Comparison of ENCODE assay signal across 8 mouse cellular contexts in the genomic region with DNA sequence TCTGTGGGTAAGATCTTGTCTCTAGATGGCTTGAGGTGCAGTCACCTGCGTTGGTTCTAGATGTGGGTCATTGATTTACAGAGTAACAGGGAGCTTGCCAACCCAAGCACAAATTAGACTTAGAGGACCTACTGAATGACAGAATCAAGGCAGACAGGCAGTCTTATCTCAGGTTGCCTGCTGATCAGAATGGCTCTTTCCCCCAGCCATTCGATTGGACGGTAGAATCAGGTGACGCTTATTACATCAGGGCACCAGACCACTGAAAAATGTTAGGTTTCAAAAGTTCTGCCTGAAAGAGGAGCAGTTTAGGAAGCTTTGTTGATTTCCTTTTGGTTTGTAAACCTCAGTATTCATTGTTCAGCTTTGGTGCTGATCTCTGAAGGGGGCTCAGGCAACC. TPM values are rescaled to one million over a fixed set of nuclear protein-coding genes. Genes with fewer than 3 reads are reported as not detected.
DNase-seq lines count a peak whose midpoint lies in the region; ATAC-seq and TF ChIP-seq lines count a peak whose summit lies in the region.

No protein-coding gene starts in this region.

- H3K27me3 ChIP-seq in lung, embryonic 15.5 days, result no peaks in the 10 kb centered on the region
- H3K27me3 ChIP-seq in forebrain, postnatal 0 days (ENCODE audit: insufficient read depth, low read length), result no peaks in the 10 kb centered on the region
- no peaks in the 10 kb centered on the region for H3K27me3 ChIP-seq in liver, adult 2 months (ENCODE audit: control insufficient read depth, insufficient read depth, low read length)
- no peaks in the 10 kb centered on the region for H3K27me3 ChIP-seq in stomach, embryonic 15.5 days (replicated peaks)

- H3K27ac ChIP-seq in lung, embryonic 15.5 days, result peak overlapping the region; percentile 90
- no peak overlapping the region for H3K27ac ChIP-seq in forebrain, postnatal 0 days (ENCODE audit: low read depth, low read length)
- H3K27ac ChIP-seq in liver, adult 2 months (replicated peaks; ENCODE audit: insufficient read depth, low read depth, low read length), result peak overlapping the region; percentile 52; the same call in 1 of the 2 replicates
- peak overlapping the region; percentile 68; the same call in 1 of the 2 replicates for H3K27ac ChIP-seq in stomach, embryonic 15.5 days

- H3K9me3 ChIP-seq in lung, embryonic 15.5 days, result no peaks in the 10 kb centered on the region
- no peaks in the 10 kb centered on the region for H3K9me3 ChIP-seq in forebrain, postnatal 0 days (ENCODE audit: low read length)
- H3K9me3 ChIP-seq in stomach, embryonic 15.5 days, result no peaks in the 10 kb centered on the region

- no peaks in the 10 kb centered on the region for H3K36me3 ChIP-seq in lung, embryonic 15.5 days
- H3K36me3 ChIP-seq in forebrain, postnatal 0 days (ENCODE audit: insufficient read depth), result no peaks in the 10 kb centered on the region
- H3K36me3 ChIP-seq in liver, adult 2 months (ENCODE audit: control insufficient read depth, insufficient read depth, low read length), result no peaks in the 10 kb centered on the region
- H3K36me3 ChIP-seq in stomach, embryonic 15.5 days, result no peaks in the 10 kb centered on the region

- ATAC-seq in lung, embryonic 15.5 days (ENCODE audit: borderline replicate concordance, extremely low read depth, low FRiP score, low TSS enrichment), result no peak
- ATAC-seq in forebrain, postnatal 0 days, result no peak
- ATAC-seq in stomach, embryonic 15.5 days (ENCODE audit: insufficient read depth, low FRiP score, low read depth), result no peak

- H3K4me2 ChIP-seq in lung, embryonic 15.5 days, result peak overlapping the region; percentile 70
- H3K4me2 ChIP-seq in forebrain, postnatal 0 days (ENCODE audit: low read depth), result peak overlapping the region; percentile 80
- H3K4me2 ChIP-seq in stomach, embryonic 15.5 days, result peak overlapping the region; percentile 85

- peaks cover 39% of the 10 kb centered on the region for H3K79me2 ChIP-seq in liver, adult 2 months (ENCODE audit: control insufficient read depth, insufficient read depth, low read length)

- peak overlapping the region; percentile 81 for H3K4me3 ChIP-seq in lung, embryonic 15.5 days
- H3K4me3 ChIP-seq in forebrain, postnatal 0 days (ENCODE audit: low read depth, low read length), result peak overlapping the region; percentile 98
- H3K4me3 ChIP-seq in liver, adult 2 months (ENCODE audit: insufficient read depth, low read depth, low read length), result peak overlapping the region; percentile 84; the same call in 1 of the 2 replicates
- peak overlapping the region; percentile 98 for H3K4me3 ChIP-seq in stomach, embryonic 15.5 days (replicated peaks)

- peak overlapping the region; percentile 79 for H3K9ac ChIP-seq in lung, embryonic 15.5 days
- H3K9ac ChIP-seq in forebrain, postnatal 0 days, result peak overlapping the region; percentile 85; the same call in 1 of the 2 replicates
- H3K9ac ChIP-seq in liver, adult 2 months (ENCODE audit: low read depth, low read length), result peak overlapping the region; percentile 3
- H3K9ac ChIP-seq in stomach, embryonic 15.5 days, result no peak overlapping the region; the same call in 1 of the 2 replicates

- peaks cover 37% of the 10 kb centered on the region for H3K4me1 ChIP-seq in lung, embryonic 15.5 days
- H3K4me1 ChIP-seq in forebrain, postnatal 0 days (ENCODE audit: insufficient read depth), result peaks cover 18% of the 10 kb centered on the region
- peaks cover 18% of the 10 kb centered on the region for H3K4me1 ChIP-seq in liver, adult 2 months (ENCODE audit: control insufficient read depth, insufficient read depth, low read length)
- peaks cover 45% of the 10 kb centered on the region for H3K4me1 ChIP-seq in stomach, embryonic 15.5 days

- no peak for TF ChIP-seq POLR2A in liver, adult 2 months (IDR thresholded peaks at IDR 0.05; ENCODE audit: extremely low read depth, insufficient read depth, low read length)

- TF ChIP-seq CTCF in forebrain, postnatal 0 days (IDR thresholded peaks at IDR 0.05; ENCODE audit: low read depth), result no peak
- no peak for TF ChIP-seq CTCF in liver, adult 2 months (IDR thresholded peaks at IDR 0.05; ENCODE audit: low read depth, low read length)

- DNase-seq in lung, postnatal 14 days, result no peak
- no peak for DNase-seq in forebrain, postnatal 0 days
- peak; percentile 89 for DNase-seq in liver, adult 2 months (ENCODE audit: extremely low read depth, low read depth, low spot score)
- no peak for DNase-seq in layer of hippocampus, postnatal 36 days
- no peak for DNase-seq in frontal cortex, postnatal 36 days (ENCODE audit: low spot score in 2 of 2)
- DNase-seq in layer of hippocampus, postnatal 14 days (ENCODE audit: low spot score in 2 of 2), result no peak

- WGBS in lung, embryonic 15.5 days, result 62% methylated on average over 4 of the region's 4 CpGs
- WGBS in forebrain, postnatal 0 days, result 74% methylated on average over 4 of the region's 4 CpGs
- WGBS in liver, adult 2 months, result 18% methylated on average over 4 of the region's 4 CpGs
- WGBS in stomach, embryonic 15.5 days, result 58% methylated on average over 4 of the region's 4 CpGs

RNA-seq across cellular contexts. Expression of a gene that starts 1.9 kb away (rescaled TPM):
- 37.7 and 42.2 TPM in 2 replicates for polyA plus RNA-seq in lung, embryonic 15.5 days (2015; fragmentation: Nextera tagmentation; extraction: Ambion mirVana)
- total RNA-seq in forebrain, postnatal 0 days (2014; rRNA removed), result 55.7 and 63.0 TPM in 2 replicates
- polyA plus RNA-seq in forebrain, postnatal 0 days (2015; fragmentation: Nextera tagmentation; extraction: Ambion mirVana), result 47.7 and 54.4 TPM in 2 replicates
- 4.7 and 5.0 TPM in 2 replicates for total RNA-seq in liver, adult 2 months (2014; rRNA removed)
- 17.8 and 22.1 TPM in 2 replicates for polyA plus RNA-seq in liver, adult 2 months (2012; rRNA removed)
- polyA plus RNA-seq in stomach, embryonic 15.5 days (2015; fragmentation: Nextera tagmentation; extraction: Ambion mirVana), result 31.7 and 34.6 TPM in 2 replicates
- total RNA-seq in layer of hippocampus, postnatal 36 days (2021), result 10 to 100 TPM; 75.1 to 79.4 TPM
- 10 to 100 TPM; 65.4 to 66.9 TPM for total RNA-seq in layer of hippocampus, postnatal 14 days (2021)

RNA-seq across cellular contexts. Expression of a gene that starts 18.1 kb away (rescaled TPM):
- 12.7 and 13.5 TPM in 2 replicates for polyA plus RNA-seq in lung, embryonic 15.5 days (2015; fragmentation: Nextera tagmentation; extraction: Ambion mirVana)
- total RNA-seq in forebrain, postnatal 0 days (2014; rRNA removed), result 7.8 and 11.0 TPM in 2 replicates
- 6.5 and 8.4 TPM in 2 replicates for polyA plus RNA-seq in forebrain, postnatal 0 days (2015; fragmentation: Nextera tagmentation; extraction: Ambion mirVana)
- 2.0 and 2.4 TPM in 2 replicates for total RNA-seq in liver, adult 2 months (2014; rRNA removed)
- polyA plus RNA-seq in liver, adult 2 months (2012; rRNA removed), result 4.0 and 7.5 TPM in 2 replicates
- 16.0 and 18.5 TPM in 2 replicates for polyA plus RNA-seq in stomach, embryonic 15.5 days (2015; fragmentation: Nextera tagmentation; extraction: Ambion mirVana)
- total RNA-seq in layer of hippocampus, postnatal 36 days (2021), result 1 to 10 TPM; 1.3 to 1.4 TPM
- total RNA-seq in layer of hippocampus, postnatal 14 days (2021), result 1 to 10 TPM; 2.1 to 3.2 TPM
